Mouse (Mus musculus) megakaryocyte, embryonic 14.5 days (primary cell): ENCODE measurements at regions not wholly inside any gene's neighbourhood (a gene's known extent, or its start where the extent isn't known, plus 50 kb on each side); places are given as distances from the start of the nearest gene placed in this dataset.

Source experiments
- FLI1 ChIP-seq: IDR thresholded peaks from 2 replicates; pipeline ENCODE4 v1.6.1; 2012; ENCODE audit warnings: low read length, inconsistent platforms, mixed read lengths
- GATA1 ChIP-seq: IDR thresholded peaks from 3 replicates; pipeline ENCODE4 v1.6.1; 2012; ENCODE audit warnings: mixed read lengths, low read length, inconsistent platforms, borderline replicate concordance

GRCm38 (mm10) chr5:64595751-64596344 is 207.3 kb upstream of the Klf3 start:
- TF ChIP-seq GATA1 (no peak), FLI1 (no peak)
